Mouse (Mus musculus): ENCODE measurements around the gene Lypd3. TPM values are rescaled to one million over a fixed set of nuclear protein-coding genes. Genes with fewer than 3 reads are reported as not detected.

Gene Lypd3
- polyA plus RNA-seq, 2 experiments: 0.03 TPM; not detected in 1

DNA sequence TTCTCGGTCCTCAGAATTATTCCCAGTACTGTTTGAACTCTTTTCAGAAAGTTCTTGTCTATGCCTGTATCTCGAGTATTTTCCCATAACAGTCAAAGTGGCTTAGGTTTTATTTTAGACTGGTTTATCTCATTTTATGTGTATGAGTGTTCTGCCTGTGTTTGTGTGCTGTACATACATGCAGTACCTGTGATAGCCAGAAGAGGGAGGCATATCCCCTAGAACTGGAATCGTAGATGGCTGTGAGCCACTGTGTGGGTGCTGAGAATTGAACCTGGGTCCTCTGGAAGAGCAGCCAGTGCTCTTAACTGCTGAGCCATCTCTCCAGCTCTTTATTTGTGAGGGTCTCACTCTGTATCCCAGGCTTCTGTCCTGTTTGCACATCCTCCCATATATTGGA lies 15.2 kb upstream of the Lypd3 start:
- Histone ChIP-seq H3K4me2 (ENCODE audit: low read depth) (no peak overlapping the region), H3K4me3 (ENCODE audit: insufficient read depth in 1 of 2, low read depth in 2 of 2, low read length in 2 of 2) (no peak overlapping the region), H3K27me3 (ENCODE audit: control insufficient read depth, insufficient read depth, low read length) (no peaks in the 10 kb centered on the region), H3K4me1 (replicated peaks; ENCODE audit: control insufficient read depth in 2 of 2, insufficient read depth in 2 of 2, low read length in 1 of 2) (no peaks in the 10 kb centered on the region), H3K36me3 (replicated peaks; ENCODE audit: control insufficient read depth, insufficient read depth, low read depth) (no peaks in the 10 kb centered on the region), H3K9me3 (ENCODE audit: control insufficient read depth, low read length) (no peaks in the 10 kb centered on the region; the same call in 1 of the 2 replicates), H3K9ac (replicated peaks) (no peak overlapping the region), H3K27ac (no peak overlapping the region)
- DNase-seq (ENCODE audit: low read depth in 3 of 3, low spot score in 3 of 3) (no peak), ATAC-seq (ENCODE audit: insufficient read depth) (no peak)
- TF ChIP-seq CTCF (IDR thresholded peaks at IDR 0.05; ENCODE audit: low read depth): peak; percentile 66
- no peak for TF ChIP-seq EP300 (IDR thresholded peaks at IDR 0.05; ENCODE audit: low read depth)
- 64% methylated on average over 3 of the region's 3 CpGs for WGBS (ENCODE audit: insufficient replicate concordance)

DNA sequence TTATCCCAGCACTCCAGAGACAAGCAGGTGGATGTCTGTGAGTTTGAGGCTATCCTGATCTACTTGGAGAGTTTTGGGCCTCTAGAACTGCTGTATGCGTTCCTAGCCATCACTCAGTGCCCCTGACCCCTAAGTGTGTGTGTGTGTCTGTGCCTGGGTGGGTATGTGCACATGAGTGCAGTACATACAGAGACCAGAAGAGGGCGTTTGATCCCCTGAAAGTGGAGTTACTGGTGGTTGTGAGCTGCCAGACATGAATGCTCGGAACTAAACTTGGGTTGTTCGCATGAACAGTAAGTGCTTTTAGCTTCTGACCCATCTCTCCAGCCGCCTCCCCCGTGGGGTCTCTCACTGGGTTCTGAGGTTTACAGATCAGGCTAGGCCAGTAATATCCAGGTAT lies 13.4 kb upstream of the Lypd3 start:
- 62% methylated on average over 6 of the region's 6 CpGs for WGBS (ENCODE audit: insufficient replicate concordance)
- H3K4me3 ChIP-seq (ENCODE audit: insufficient read depth in 1 of 2, low read depth in 2 of 2, low read length in 2 of 2): no peak overlapping the region
- DNase-seq (ENCODE audit: low read depth in 3 of 3, low spot score in 3 of 3) (no peak), ATAC-seq (ENCODE audit: insufficient read depth) (no peak)
- no peaks in the 10 kb centered on the region for H3K27me3 ChIP-seq (ENCODE audit: control insufficient read depth, insufficient read depth, low read length)
- no peak overlapping the region for H3K4me2 ChIP-seq (ENCODE audit: low read depth)
- H3K4me1 ChIP-seq (replicated peaks; ENCODE audit: control insufficient read depth in 2 of 2, insufficient read depth in 2 of 2, low read length in 1 of 2): no peaks in the 10 kb centered on the region
- no peaks in the 10 kb centered on the region for H3K36me3 ChIP-seq (replicated peaks; ENCODE audit: control insufficient read depth, insufficient read depth, low read depth)
- no peak overlapping the region for H3K9ac ChIP-seq (replicated peaks)
- H3K27ac ChIP-seq: no peak overlapping the region
- TF ChIP-seq CTCF (IDR thresholded peaks at IDR 0.05; ENCODE audit: low read depth): peak; percentile 42
- TF ChIP-seq EP300 (IDR thresholded peaks at IDR 0.05; ENCODE audit: low read depth): no peak
- no peaks in the 10 kb centered on the region; the same call in 1 of the 2 replicates for H3K9me3 ChIP-seq (ENCODE audit: control insufficient read depth, low read length)

DNA sequence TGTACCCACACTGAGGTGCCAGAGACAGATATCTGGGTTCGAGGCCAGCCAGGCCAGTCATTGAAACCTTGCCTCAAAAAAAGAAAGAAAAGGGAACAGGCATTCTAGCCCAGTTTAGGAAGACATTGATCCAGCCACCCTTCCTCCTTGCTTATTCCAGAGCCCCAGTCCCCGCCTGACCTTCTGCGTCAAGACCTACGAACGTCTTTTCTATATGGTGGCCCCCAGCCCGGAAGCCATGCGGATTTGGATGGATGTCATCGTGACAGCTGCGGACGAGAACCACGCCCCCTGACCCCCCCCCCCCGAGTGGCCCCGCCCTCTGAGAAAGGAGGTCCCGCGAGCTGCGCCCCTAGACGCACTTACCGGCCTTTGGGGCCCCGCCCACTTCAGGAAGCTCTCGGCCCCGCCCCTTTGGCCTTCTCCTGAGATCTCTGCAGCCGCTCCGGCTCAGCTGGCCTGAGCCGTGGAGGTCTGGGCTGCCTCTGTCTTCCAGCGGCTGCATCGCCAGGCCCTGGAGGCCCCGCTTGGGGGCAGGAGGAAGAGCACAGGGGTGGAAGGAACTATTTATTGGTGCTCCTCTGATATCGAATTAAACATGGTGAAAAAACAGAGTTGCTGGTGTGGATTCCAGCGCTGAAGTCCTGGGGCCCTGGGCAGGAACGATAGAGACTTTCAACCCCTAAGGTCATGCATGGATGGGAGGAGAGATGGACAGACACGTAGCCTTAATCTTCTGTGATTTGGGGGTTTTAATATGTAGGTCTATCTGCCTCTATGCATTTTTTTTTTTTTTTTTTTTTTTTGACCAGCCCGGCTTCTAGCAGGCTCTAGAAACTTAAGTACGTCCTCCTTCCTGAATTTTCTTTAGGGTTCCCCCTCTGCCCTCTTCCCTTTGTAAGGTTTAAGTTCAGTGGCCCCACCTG lies 7.4 kb upstream of the Lypd3 start:
- WGBS (ENCODE audit: insufficient replicate concordance): 7% methylated on average over 33 of the region's 33 CpGs
- no peak for TF ChIP-seq CTCF (IDR thresholded peaks at IDR 0.05; ENCODE audit: low read depth)
- no peak for TF ChIP-seq EP300 (IDR thresholded peaks at IDR 0.05; ENCODE audit: low read depth)
- H3K27ac ChIP-seq: no peak overlapping the region
- no peak overlapping the region; the same call in 1 of the 2 replicates for H3K9ac ChIP-seq (replicated peaks)
- no peaks in the 10 kb centered on the region for H3K4me1 ChIP-seq (replicated peaks; ENCODE audit: control insufficient read depth in 2 of 2, insufficient read depth in 2 of 2, low read length in 1 of 2)
- ATAC-seq (ENCODE audit: insufficient read depth): peak; percentile 87
- H3K9me3 ChIP-seq (ENCODE audit: control insufficient read depth, low read length): no peaks in the 10 kb centered on the region
- H3K4me2 ChIP-seq (ENCODE audit: low read depth): peak overlapping the region; percentile 62
- peak; percentile 62 to 68 (median 67) for DNase-seq (ENCODE audit: low read depth in 3 of 3, low spot score in 3 of 3)
- H3K27me3 ChIP-seq (ENCODE audit: control insufficient read depth, insufficient read depth, low read length): no peaks in the 10 kb centered on the region
- no peaks in the 10 kb centered on the region for H3K36me3 ChIP-seq (replicated peaks; ENCODE audit: control insufficient read depth, insufficient read depth, low read depth)
- H3K4me3 ChIP-seq (ENCODE audit: insufficient read depth in 1 of 2, low read depth in 2 of 2, low read length in 2 of 2): peak overlapping the region; percentile 27 to 46

- TF ChIP-seq CTCF (IDR thresholded peaks at IDR 0.05; ENCODE audit: low read depth) (no peak), EP300 (IDR thresholded peaks at IDR 0.05; ENCODE audit: low read depth) (no peak)
- Histone ChIP-seq H3K27me3 (ENCODE audit: control insufficient read depth, insufficient read depth, low read length) (no peaks in the 10 kb centered on the region), H3K9me3 (ENCODE audit: control insufficient read depth, low read length) (no peaks in the 10 kb centered on the region), H3K4me1 (replicated peaks; ENCODE audit: control insufficient read depth in 2 of 2, insufficient read depth in 2 of 2, low read length in 1 of 2) (no peaks in the 10 kb centered on the region), H3K27ac (no peak overlapping the region), H3K4me2 (ENCODE audit: low read depth) (no peak overlapping the region), H3K36me3 (replicated peaks; ENCODE audit: control insufficient read depth, insufficient read depth, low read depth) (no peaks in the 10 kb centered on the region), H3K9ac (replicated peaks) (no peak overlapping the region), H3K4me3 (ENCODE audit: insufficient read depth in 1 of 2, low read depth in 2 of 2, low read length in 2 of 2) (no peak overlapping the region)
- 55% methylated on average over 4 of the region's 4 CpGs for WGBS (ENCODE audit: insufficient replicate concordance)
- ATAC-seq (ENCODE audit: insufficient read depth): no peak
- DNase-seq (ENCODE audit: low read depth in 3 of 3, low spot score in 3 of 3): no peak
These were observed 6.7 kb upstream of the Lypd3 start for GRCm38 (mm10) chr7:24629672-24630071.

GRCm38 (mm10) chr7:24630116-24630880 lies 6.1 kb upstream of the Lypd3 start:
- WGBS (ENCODE audit: insufficient replicate concordance): 60% methylated on average over 10 of the region's 10 CpGs
- TF ChIP-seq CTCF (IDR thresholded peaks at IDR 0.05; ENCODE audit: low read depth) (no peak), EP300 (IDR thresholded peaks at IDR 0.05; ENCODE audit: low read depth) (no peak)
- no peak overlapping the region for H3K4me3 ChIP-seq (ENCODE audit: insufficient read depth in 1 of 2, low read depth in 2 of 2, low read length in 2 of 2)
- H3K27ac ChIP-seq: no peak overlapping the region
- DNase-seq (ENCODE audit: low read depth in 3 of 3, low spot score in 3 of 3) (no peak), ATAC-seq (ENCODE audit: insufficient read depth) (no peak)
- no peaks in the 10 kb centered on the region for H3K36me3 ChIP-seq (replicated peaks; ENCODE audit: control insufficient read depth, insufficient read depth, low read depth)
- H3K9me3 ChIP-seq (ENCODE audit: control insufficient read depth, low read length): no peaks in the 10 kb centered on the region
- H3K4me1 ChIP-seq (replicated peaks; ENCODE audit: control insufficient read depth in 2 of 2, insufficient read depth in 2 of 2, low read length in 1 of 2): no peaks in the 10 kb centered on the region
- H3K27me3 ChIP-seq (ENCODE audit: control insufficient read depth, insufficient read depth, low read length): no peaks in the 10 kb centered on the region
- no peak overlapping the region for H3K9ac ChIP-seq (replicated peaks)
- no peak overlapping the region for H3K4me2 ChIP-seq (ENCODE audit: low read depth)
